Mouse (Mus musculus) lung, postnatal 0 days (tissue): Measurements from ENCODE around the gene Fryl.

ENCODE experiments used
- CTCF ChIP-seq: IDR thresholded peaks from 2 replicates; pipeline ENCODE4 v1.5.1; 2016; ENCODE audit warnings: antibody characterized with exemption, mild to moderate bottlenecking
- EP300 ChIP-seq: IDR thresholded peaks from 2 replicates; pipeline ENCODE4 v1.6.1; 2016; ENCODE audit warnings: antibody characterized with exemption, mild to moderate bottlenecking, control low read depth

DNA sequence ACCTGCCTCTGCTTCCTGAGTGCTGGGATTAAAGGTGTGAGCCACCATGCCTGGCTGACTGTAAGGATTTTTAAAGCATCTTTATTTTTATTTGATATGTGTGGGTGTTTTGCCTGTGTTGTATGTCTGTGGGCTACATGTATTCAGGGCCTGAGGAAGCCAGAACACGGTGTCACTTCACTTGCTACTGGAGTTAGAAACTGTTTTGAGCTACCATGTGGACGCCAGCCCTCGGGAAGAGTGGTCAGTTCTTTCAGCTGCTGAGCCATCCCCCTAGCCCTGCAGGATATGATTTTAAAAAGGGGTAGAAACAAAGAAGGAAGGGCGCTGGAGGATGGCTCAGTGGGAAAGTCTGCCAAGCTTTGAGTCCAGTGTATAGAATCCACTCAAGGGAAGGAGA is 39.5 kb upstream of the Fryl start:
- TF ChIP-seq CTCF (no peak), EP300 (no peak)
